Mouse (Mus musculus): ENCODE measurements at regions not wholly inside any gene's neighbourhood (a gene's known extent, or its start where the extent isn't known, plus 50 kb on each side); places are given as distances from the start of the nearest gene placed in this dataset.

DNA sequence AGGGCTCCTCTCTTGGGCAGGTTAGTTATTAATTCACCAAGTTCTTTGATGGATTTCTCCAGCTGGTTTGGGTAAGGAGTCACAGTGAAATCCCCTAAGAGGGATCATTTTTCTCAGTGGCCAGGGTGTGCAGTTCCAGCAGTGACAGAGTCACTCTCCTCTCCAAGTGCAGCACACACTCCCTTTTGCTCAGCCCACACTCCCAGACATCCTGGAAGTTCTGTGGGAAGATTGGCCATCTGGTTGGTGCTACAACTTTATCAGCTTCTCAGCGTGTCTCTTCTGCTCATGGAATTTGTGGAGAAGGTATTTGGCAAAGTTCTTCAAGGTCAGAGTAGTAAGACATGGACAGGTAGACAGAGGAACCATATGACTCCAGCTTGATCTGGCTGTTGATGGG lies 148.5 kb upstream of the Lrig1 start:
- H3K4me2 ChIP-seq (ENCODE audit: low read depth), result no peak overlapping the region

DNA sequence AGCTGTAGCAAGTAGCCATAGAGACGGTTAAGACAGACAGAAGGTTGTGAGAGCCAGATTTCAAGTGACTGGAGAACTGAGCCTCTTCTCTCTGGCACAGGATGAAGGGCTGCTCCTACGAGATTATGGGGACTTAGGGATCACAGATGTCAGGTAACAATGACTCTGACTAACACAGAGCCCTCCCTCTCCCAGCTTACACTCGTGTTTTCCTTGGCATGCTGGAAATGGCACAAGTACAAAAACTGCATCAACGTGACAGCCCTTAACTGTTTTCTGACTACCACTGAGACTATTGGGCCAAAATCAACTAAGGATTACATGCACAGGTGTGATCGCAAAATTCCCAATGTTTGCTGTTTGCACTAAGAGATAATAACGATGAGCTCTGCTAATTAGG lies 145.9 kb upstream of the Lrig1 start:
- no peak overlapping the region for H3K9ac ChIP-seq
- no peaks in the 10 kb centered on the region for H3K4me1 ChIP-seq (ENCODE audit: insufficient read depth)
- no peak overlapping the region for H3K27ac ChIP-seq (ENCODE audit: low read depth, low read length)
- no peaks in the 10 kb centered on the region for H3K27me3 ChIP-seq (ENCODE audit: insufficient read depth, low read length)
- no peaks in the 10 kb centered on the region for H3K36me3 ChIP-seq (ENCODE audit: insufficient read depth)
- ATAC-seq (no peak), DNase-seq (no peak)
- H3K9me3 ChIP-seq (ENCODE audit: low read length), result no peaks in the 10 kb centered on the region
- 48% methylated on average over 6 of the region's 6 CpGs for WGBS
- H3K4me2 ChIP-seq (ENCODE audit: low read depth), result no peak overlapping the region
- H3K4me3 ChIP-seq (ENCODE audit: low read depth, low read length), result no peak overlapping the region
- no peak for TF ChIP-seq CTCF (IDR thresholded peaks at IDR 0.05; ENCODE audit: low read depth)

More for the DNA sequence above, 148.5 kb upstream of the Lrig1 start:
- Histone ChIP-seq H3K27me3 (ENCODE audit: insufficient read depth, low read length) (no peaks in the 10 kb centered on the region), H3K4me3 (ENCODE audit: low read depth, low read length) (no peak overlapping the region), H3K27ac (ENCODE audit: low read depth, low read length) (no peak overlapping the region), H3K36me3 (ENCODE audit: insufficient read depth) (no peaks in the 10 kb centered on the region), H3K4me1 (ENCODE audit: insufficient read depth) (no peaks in the 10 kb centered on the region), H3K9ac (no peak overlapping the region), H3K9me3 (ENCODE audit: low read length) (no peaks in the 10 kb centered on the region)
- ATAC-seq, result no peak
- 93% methylated on average over 1 of the region's 1 CpGs for WGBS
- no peak for TF ChIP-seq CTCF (IDR thresholded peaks at IDR 0.05; ENCODE audit: low read depth)
- DNase-seq, result no peak

DNA sequence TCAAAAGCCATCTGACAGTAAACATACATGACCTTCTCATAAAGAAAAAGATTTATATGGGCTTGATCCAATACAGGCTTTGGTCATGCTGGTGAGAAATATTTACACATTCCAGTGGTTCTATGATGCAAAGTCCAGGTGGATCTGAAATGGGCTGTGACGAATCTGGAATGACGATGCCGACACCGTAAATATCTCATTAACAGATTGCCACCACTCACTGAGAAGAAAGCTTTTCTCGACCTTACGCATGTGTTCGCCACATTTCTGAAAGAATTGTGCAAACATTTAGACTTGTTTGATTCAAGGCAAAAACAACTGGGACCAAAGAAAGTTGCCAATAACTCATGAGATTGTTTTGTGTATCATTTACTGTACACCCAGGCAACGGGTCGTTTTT lies 142.9 kb upstream of the Lrig1 start:
- no peak overlapping the region for H3K4me2 ChIP-seq (ENCODE audit: low read depth)
- TF ChIP-seq CTCF (IDR thresholded peaks at IDR 0.05; ENCODE audit: low read depth), result no peak
- ATAC-seq (no peak), DNase-seq (no peak)
- H3K9me3 ChIP-seq (ENCODE audit: low read length), result no peaks in the 10 kb centered on the region
- no peaks in the 10 kb centered on the region for H3K4me1 ChIP-seq (ENCODE audit: insufficient read depth)
- 78% methylated on average over 9 of the region's 9 CpGs for WGBS
- no peaks in the 10 kb centered on the region for H3K27me3 ChIP-seq (ENCODE audit: insufficient read depth, low read length)
- H3K4me3 ChIP-seq (ENCODE audit: low read depth, low read length), result no peak overlapping the region
- H3K36me3 ChIP-seq (ENCODE audit: insufficient read depth), result no peaks in the 10 kb centered on the region
- no peak overlapping the region for H3K9ac ChIP-seq
- no peak overlapping the region for H3K27ac ChIP-seq (ENCODE audit: low read depth, low read length)

- H3K27ac ChIP-seq (ENCODE audit: low read depth, low read length), result no peak overlapping the region
- no peaks in the 10 kb centered on the region for H3K27me3 ChIP-seq (ENCODE audit: insufficient read depth, low read length)
- 72% methylated on average over 5 of the region's 5 CpGs for WGBS
- TF ChIP-seq CTCF (IDR thresholded peaks at IDR 0.05; ENCODE audit: low read depth), result no peak
- no peak overlapping the region for H3K9ac ChIP-seq
- H3K4me1 ChIP-seq (ENCODE audit: insufficient read depth), result no peaks in the 10 kb centered on the region
- DNase-seq, result no peak
- H3K36me3 ChIP-seq (ENCODE audit: insufficient read depth), result no peaks in the 10 kb centered on the region
- no peaks in the 10 kb centered on the region for H3K9me3 ChIP-seq (ENCODE audit: low read length)
- H3K4me2 ChIP-seq (ENCODE audit: low read depth), result no peak overlapping the region
- ATAC-seq, result no peak
- H3K4me3 ChIP-seq (ENCODE audit: low read depth, low read length), result no peak overlapping the region
These were observed 141.9 kb upstream of the Lrig1 start for GRCm38 (mm10) chr6:94841881-94842280.

- H3K36me3 ChIP-seq (ENCODE audit: insufficient read depth), result no peaks in the 10 kb centered on the region
- ATAC-seq (no peak), DNase-seq (no peak)
- H3K9me3 ChIP-seq (ENCODE audit: low read length), result no peaks in the 10 kb centered on the region
- no peak overlapping the region for H3K27ac ChIP-seq (ENCODE audit: low read depth, low read length)
- no peak overlapping the region for H3K4me2 ChIP-seq (ENCODE audit: low read depth)
- H3K9ac ChIP-seq, result no peak overlapping the region
- WGBS, result 41% methylated on average over 2 of the region's 2 CpGs
- H3K4me1 ChIP-seq (ENCODE audit: insufficient read depth), result no peaks in the 10 kb centered on the region
- H3K27me3 ChIP-seq (ENCODE audit: insufficient read depth, low read length), result no peaks in the 10 kb centered on the region
- no peak for TF ChIP-seq CTCF (IDR thresholded peaks at IDR 0.05; ENCODE audit: low read depth)
- H3K4me3 ChIP-seq (ENCODE audit: low read depth, low read length), result no peak overlapping the region
These were observed 135.8 kb upstream of the Lrig1 start for GRCm38 (mm10) chr6:94835742-94836141.

- DNase-seq, result no peak
- Histone ChIP-seq H3K4me1 (ENCODE audit: insufficient read depth) (no peaks in the 10 kb centered on the region), H3K4me2 (ENCODE audit: low read depth) (no peak overlapping the region), H3K9me3 (ENCODE audit: low read length) (no peaks in the 10 kb centered on the region), H3K9ac (no peak overlapping the region), H3K27ac (ENCODE audit: low read depth, low read length) (no peak overlapping the region), H3K27me3 (ENCODE audit: insufficient read depth, low read length) (no peaks in the 10 kb centered on the region), H3K4me3 (ENCODE audit: low read depth, low read length) (no peak overlapping the region), H3K36me3 (ENCODE audit: insufficient read depth) (no peaks in the 10 kb centered on the region)
- no peak for ATAC-seq
- WGBS, result 31% methylated on average over 1 of the region's 1 CpGs
- no peak for TF ChIP-seq CTCF (IDR thresholded peaks at IDR 0.05; ENCODE audit: low read depth)
These were observed 134.6 kb upstream of the Lrig1 start for GRCm38 (mm10) chr6:94834551-94834950.

GRCm38 (mm10) chr6:94830801-94831200 lies 130.8 kb upstream of the Lrig1 start:
- no peaks in the 10 kb centered on the region for H3K9me3 ChIP-seq (ENCODE audit: low read length)
- no peaks in the 10 kb centered on the region for H3K4me1 ChIP-seq (ENCODE audit: insufficient read depth)
- ATAC-seq (no peak), DNase-seq (no peak)
- H3K4me2 ChIP-seq (ENCODE audit: low read depth), result no peak overlapping the region
- H3K36me3 ChIP-seq (ENCODE audit: insufficient read depth), result no peaks in the 10 kb centered on the region
- H3K27me3 ChIP-seq (ENCODE audit: insufficient read depth, low read length), result no peaks in the 10 kb centered on the region
- no peak overlapping the region for H3K4me3 ChIP-seq (ENCODE audit: low read depth, low read length)
- 85% methylated on average over 8 of the region's 8 CpGs for WGBS
- H3K9ac ChIP-seq, result no peak overlapping the region
- no peak overlapping the region for H3K27ac ChIP-seq (ENCODE audit: low read depth, low read length)
- TF ChIP-seq CTCF (IDR thresholded peaks at IDR 0.05; ENCODE audit: low read depth), result no peak

DNA sequence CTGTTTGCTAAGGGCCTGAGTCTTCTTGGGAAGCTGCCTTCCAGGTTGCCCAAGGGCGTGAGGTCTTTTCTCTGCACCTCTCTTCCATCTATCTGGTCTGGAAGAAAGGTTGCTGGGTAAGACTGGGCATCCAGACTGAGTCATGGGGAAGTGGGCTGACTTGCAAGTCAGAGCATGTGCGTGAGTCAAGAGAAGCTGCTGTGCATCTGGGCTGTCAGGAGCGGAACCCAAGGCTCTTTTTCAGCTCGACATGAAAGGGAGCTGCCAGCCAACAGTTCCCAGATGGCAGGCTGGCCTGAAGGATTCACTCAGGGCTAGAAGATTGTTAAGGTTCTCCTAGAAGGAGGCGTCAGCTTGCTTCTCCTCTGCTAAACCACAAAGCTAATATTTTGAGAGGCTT lies 129.3 kb upstream of the Lrig1 start:
- Histone ChIP-seq H3K36me3 (ENCODE audit: insufficient read depth) (no peaks in the 10 kb centered on the region), H3K9ac (no peak overlapping the region), H3K27me3 (ENCODE audit: insufficient read depth, low read length) (no peaks in the 10 kb centered on the region), H3K9me3 (ENCODE audit: low read length) (no peaks in the 10 kb centered on the region), H3K4me1 (ENCODE audit: insufficient read depth) (no peaks in the 10 kb centered on the region), H3K4me3 (ENCODE audit: low read depth, low read length) (no peak overlapping the region), H3K27ac (ENCODE audit: low read depth, low read length) (no peak overlapping the region), H3K4me2 (ENCODE audit: low read depth) (no peak overlapping the region)
- ATAC-seq (no peak), DNase-seq (no peak)
- 82% methylated on average over 5 of the region's 5 CpGs for WGBS
- TF ChIP-seq CTCF (IDR thresholded peaks at IDR 0.05; ENCODE audit: low read depth), result no peak
